Mouse (Mus musculus) stomach, embryonic 14.5 days (tissue): ENCODE results near the gene Gm11020. TPM values are rescaled to one million over a fixed set of nuclear protein-coding genes. Genes with fewer than 3 reads are reported as not detected.
"Not testable (repeated sequence)": the region's sequence is repeated elsewhere in the genome, so short reads cannot be mapped to it uniquely, and the experiment has no call there.

Source experiments
- ATAC-seq: fragments of 200-750 bp; cut with Nextera tagmentation; 2 replicates; pipeline ENCODE4 v1.8.0; 2017; ENCODE audit warnings: low read depth, moderate TSS enrichment; ENCODE audit not compliant: insufficient number of reproducible peaks, insufficient read depth, low FRiP score
- H3K27ac ChIP-seq: fragments of 300-500 bp; sonication (generic); 2 replicates; pipeline ENCODE4 v1.5.1; 2014; ENCODE audit warnings: mild to moderate bottlenecking, low read length, moderate library complexity, mixed read lengths
- H3K27me3 ChIP-seq: fragments of 300-500 bp; sonication (generic); 2 replicates; pipeline ENCODE4 v1.6.1; 2014; ENCODE audit warnings: low read length, control low read depth, mixed read lengths; ENCODE audit not compliant: control insufficient read depth, insufficient read depth
- H3K36me3 ChIP-seq: fragments of 300-500 bp; sonication (generic); 2 replicates; pipeline ENCODE4 v1.6.1; 2014; ENCODE audit warnings: mild to moderate bottlenecking, control low read depth, low read length, moderate library complexity, mixed read lengths; ENCODE audit not compliant: control insufficient read depth, insufficient read depth
- H3K4me1 ChIP-seq: fragments of 300-500 bp; sonication (generic); 2 replicates; pipeline ENCODE4 v1.6.1; 2014; ENCODE audit warnings: low read length, control low read depth, mixed read lengths; ENCODE audit not compliant: control insufficient read depth, insufficient read depth
- H3K4me2 ChIP-seq: fragments of 300-500 bp; sonication (generic); replicated peaks from 2 replicates; pipeline ENCODE4 v1.6.1; 2014; ENCODE audit warnings: low read depth, low read length, control low read depth
- H3K4me3 ChIP-seq: fragments of 300-500 bp; sonication (generic); 2 replicates; pipeline ENCODE4 v1.5.1; 2014; ENCODE audit warnings: low read depth, low read length, control low read depth
- H3K9ac ChIP-seq: fragments of 300-500 bp; sonication (generic); replicated peaks from 2 replicates; pipeline ENCODE4 v1.6.1; 2014; ENCODE audit warnings: low read depth, mild to moderate bottlenecking, control low read depth, low read length, moderate library complexity, mixed read lengths
- H3K9me3 ChIP-seq: fragments of 300-500 bp; sonication (generic); 2 replicates; pipeline ENCODE4 v1.6.1; 2016; ENCODE audit warnings: low read depth, low read length, control low read depth; ENCODE audit not compliant: control insufficient read depth
- WGBS: fragments of 180-500 bp; shearing (Covaris S2); extraction: QIAGEN DNeasy Blood & Tissue Kit; methylation state at CpG from one replicate; pipeline ENCODE4 v1.1.7; 2014; 5-methylcytosine and 5-hydroxymethylcytosine counted together
- polyA plus RNA-seq: library from polyadenylated mRNA; unstranded; fragments of >200 nt; fragmentation: Nextera tagmentation; extraction: Ambion mirVana; gene quantifications from 2 replicates; pipeline ENCODE4 v1.2.1, GENCODE M21; 2014

Gm11020 gene
- polyA plus RNA-seq, 1 experiment from 2014 or later, result not detected

DNA sequence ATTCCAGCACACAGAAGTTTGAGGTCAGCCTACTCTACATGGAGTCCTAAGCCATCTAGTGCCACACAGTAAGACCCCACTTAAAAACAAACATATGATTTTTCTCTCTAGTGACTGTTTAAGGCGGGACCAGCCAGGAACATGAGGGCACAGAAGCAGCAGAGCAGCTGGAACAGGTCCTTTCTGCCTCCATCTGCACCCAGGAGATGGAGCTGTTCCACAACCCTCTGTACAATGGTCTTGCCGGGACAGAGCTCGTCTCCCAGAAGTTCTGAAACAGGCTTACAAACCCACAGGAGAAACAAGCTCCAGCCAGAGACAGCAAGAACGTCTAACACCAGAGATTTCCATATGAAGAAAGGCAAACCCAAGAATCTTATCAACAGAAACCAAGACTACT lies 8.1 kb upstream of the Gm11020 start:
- Histone ChIP-seq H3K9me3 (no peaks in the 10 kb centered on the region), H3K4me1 (no peaks in the 10 kb centered on the region), H3K27me3 (no peaks in the 10 kb centered on the region), H3K4me3 (no peak overlapping the region), H3K9ac (no peak overlapping the region), H3K36me3 (no peaks in the 10 kb centered on the region), H3K27ac (no peak overlapping the region), H3K4me2 (no peak overlapping the region)
- WGBS, result 69% methylated on average over 4 of the region's 4 CpGs
- ATAC-seq, result no peak

DNA sequence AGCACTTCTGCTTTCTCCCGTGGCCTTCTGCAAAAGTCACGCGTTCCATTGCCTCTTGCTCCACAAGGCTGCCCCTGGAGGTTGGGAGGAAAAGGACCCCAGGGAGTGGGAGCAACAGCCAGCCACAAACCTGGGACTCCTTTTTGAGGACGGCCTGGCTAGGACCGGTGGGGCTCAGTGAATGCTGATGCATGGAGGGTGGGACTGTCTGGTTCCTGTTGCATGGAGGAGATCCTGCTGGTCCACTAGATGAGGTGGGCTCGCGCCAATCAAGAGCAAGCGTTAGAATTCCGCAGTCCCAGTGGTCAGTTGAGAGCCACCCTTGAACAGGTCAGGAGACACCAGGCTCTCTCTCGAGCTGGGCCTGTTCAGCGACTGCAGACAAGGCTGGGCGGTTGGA lies 563 bp downstream of the Gm11020 start, which contains the start of gene Cmtm2b:
TSS of gene Cmtm2b (plus strand) at position 301 of the 400 bp plus-strand sequence.
- WGBS, result 88% methylated on average over 12 of the region's 12 CpGs
- not testable (repeated sequence) for H3K4me1 ChIP-seq, H3K36me3 ChIP-seq, H3K4me3 ChIP-seq, ATAC-seq, H3K27me3 ChIP-seq, H3K4me2 ChIP-seq, H3K9me3 ChIP-seq, H3K9ac ChIP-seq, H3K27ac ChIP-seq

GRCm38 (mm10) chr8:104332665-104333631 lies 11.6 kb downstream of the Gm11020 start:
- Histone ChIP-seq H3K36me3 (no peaks in the 10 kb centered on the region), H3K9ac (no peak overlapping the region), H3K4me3 (no peak overlapping the region), H3K27ac (no peak overlapping the region), H3K27me3 (no peaks in the 10 kb centered on the region), H3K4me1 (no peaks in the 10 kb centered on the region), H3K4me2 (no peak overlapping the region), H3K9me3 (no peaks in the 10 kb centered on the region)
- WGBS, result 72% methylated on average over 5 of the region's 5 CpGs
- no peak for ATAC-seq

DNA sequence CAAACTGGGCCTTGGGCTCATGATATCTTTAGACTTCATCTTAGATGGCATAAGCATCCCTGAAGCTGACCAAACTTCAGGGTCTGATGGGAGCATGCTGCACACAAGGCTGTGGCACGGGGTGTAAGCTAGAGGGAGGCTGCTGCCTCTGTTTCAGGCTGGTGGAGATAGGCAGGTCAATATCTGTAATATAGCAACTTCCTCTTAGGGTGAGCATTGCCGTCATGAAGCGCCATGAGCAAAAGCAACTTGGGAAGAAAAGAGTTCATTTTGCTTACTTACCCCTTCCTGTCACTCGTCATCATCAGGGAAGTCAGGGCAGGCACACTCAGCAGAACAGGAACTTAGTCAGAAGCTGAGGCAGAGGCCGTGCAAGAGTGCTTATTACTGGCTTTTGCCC lies 12.4 kb downstream of the Gm11020 start:
- H3K27me3 ChIP-seq, result no peaks in the 10 kb centered on the region
- no peaks in the 10 kb centered on the region for H3K9me3 ChIP-seq
- H3K4me1 ChIP-seq, result no peaks in the 10 kb centered on the region
- 60% methylated on average over 5 of the region's 5 CpGs for WGBS
- H3K9ac ChIP-seq, result no peak overlapping the region
- no peak overlapping the region for H3K4me2 ChIP-seq
- H3K36me3 ChIP-seq, result no peaks in the 10 kb centered on the region
- no peak overlapping the region for H3K4me3 ChIP-seq
- ATAC-seq, result no peak
- no peak overlapping the region for H3K27ac ChIP-seq

DNA sequence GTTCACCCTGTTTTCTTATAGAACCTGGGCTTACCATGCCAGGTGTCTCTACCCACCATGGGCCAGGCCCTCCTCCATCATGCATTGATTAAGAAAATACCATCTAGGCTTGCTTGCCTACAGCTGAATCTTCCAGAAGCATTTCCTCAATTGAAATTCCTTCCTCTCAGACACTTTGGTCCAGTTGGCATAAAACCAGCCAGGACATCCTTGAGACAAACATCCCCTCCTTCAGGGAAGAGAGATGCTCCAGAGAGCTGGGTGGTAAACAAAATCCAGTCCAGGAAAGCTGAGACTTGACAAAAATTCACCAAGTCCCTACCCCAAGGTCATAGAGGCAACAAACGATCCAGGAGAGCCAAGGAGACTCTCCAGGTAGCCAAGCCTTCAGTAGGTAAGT lies 12.8 kb downstream of the Gm11020 start:
- Histone ChIP-seq H3K9me3 (no peaks in the 10 kb centered on the region), H3K4me2 (no peak overlapping the region), H3K36me3 (no peaks in the 10 kb centered on the region), H3K4me1 (no peaks in the 10 kb centered on the region), H3K27me3 (no peaks in the 10 kb centered on the region), H3K27ac (no peak overlapping the region), H3K9ac (no peak overlapping the region), H3K4me3 (no peak overlapping the region)
- no peak for ATAC-seq
- 82% methylated on average over 1 of the region's 1 CpGs for WGBS

GRCm38 (mm10) chr8:104336806-104337205 lies 15.4 kb downstream of the Gm11020 start:
- Histone ChIP-seq H3K4me2 (no peak overlapping the region), H3K9ac (no peak overlapping the region), H3K4me3 (no peak overlapping the region), H3K9me3 (no peaks in the 10 kb centered on the region), H3K36me3 (no peaks in the 10 kb centered on the region), H3K27ac (no peak overlapping the region), H3K27me3 (no peaks in the 10 kb centered on the region), H3K4me1 (0 out of 2 replicates have a peak, but pooled peaks cover 5% of the 10 kb centered on the region)
- no peak for ATAC-seq
- 89% methylated on average over 1 of the region's 1 CpGs for WGBS

GRCm38 (mm10) chr8:104337890-104338289 lies 16.5 kb downstream of the Gm11020 start:
- no peak overlapping the region for H3K4me2 ChIP-seq
- ATAC-seq, result no peak
- H3K27ac ChIP-seq, result no peak overlapping the region
- H3K9ac ChIP-seq, result no peak overlapping the region
- 47% methylated on average over 3 of the region's 3 CpGs for WGBS
- no peaks in the 10 kb centered on the region for H3K9me3 ChIP-seq
- H3K36me3 ChIP-seq, result no peaks in the 10 kb centered on the region
- 0 out of 2 replicates have a peak, but pooled peaks cover 6% of the 10 kb centered on the region for H3K4me1 ChIP-seq
- no peak overlapping the region for H3K4me3 ChIP-seq
- H3K27me3 ChIP-seq, result no peaks in the 10 kb centered on the region

GRCm38 (mm10) chr8:104339229-104339982 lies 18.0 kb downstream of the Gm11020 start, which contains the start of gene Cmtm3:
TSS of gene Cmtm3 (plus strand) at chr8:104339410.
- Histone ChIP-seq H3K9ac (peak within 1 kb of the TSS; percentile 84), H3K27ac (peak within 1 kb of the TSS; percentile 80), H3K27me3 (no peaks in the 10 kb centered on the region), H3K36me3 (no peaks in the 10 kb centered on the region; the same call in 1 of the 2 replicates), H3K9me3 (no peaks in the 10 kb centered on the region), H3K4me3 (peak within 1 kb of the TSS; percentile 69), H3K4me1 (0 out of 2 replicates have a peak, but pooled peaks cover 6% of the 10 kb centered on the region), H3K4me2 (peak within 1 kb of the TSS; percentile 65)
- 11% methylated on average over 18 of the region's 18 CpGs for WGBS
- no peak for ATAC-seq
